Mouse (Mus musculus): ENCODE measurements around the gene Sfmbt2. TPM values are rescaled to one million over a fixed set of nuclear protein-coding genes. Genes with fewer than 3 reads are reported as not detected.

Sfmbt2 gene
- polyA plus RNA-seq, 1 experiment from 2014 or later: 7.7 TPM

DNA sequence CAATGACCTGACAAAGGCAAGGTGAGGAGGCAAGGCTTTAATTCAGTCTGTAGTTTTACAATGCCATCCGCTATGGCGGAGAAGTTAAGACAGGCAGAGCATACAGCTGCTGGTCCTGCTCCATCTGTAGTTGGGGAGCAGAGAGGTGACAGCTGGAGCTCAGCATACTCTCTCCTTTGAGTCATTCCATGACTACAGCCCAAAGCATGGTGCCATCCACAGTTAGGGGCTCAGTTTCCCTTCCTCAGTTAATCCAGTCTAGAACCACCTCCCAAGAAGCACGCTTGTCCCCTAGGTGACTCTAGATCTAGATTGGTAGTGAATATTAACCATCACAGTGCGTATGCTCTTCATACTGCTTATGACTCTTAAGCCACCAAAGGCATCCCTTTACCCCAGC lies 23.1 kb upstream of the Sfmbt2 start:
- Histone ChIP-seq H3K9ac (no peak overlapping the region), H3K4me3 (replicated peaks; ENCODE audit: low read length) (no peak overlapping the region), H3K4me2 (replicated peaks) (no peak overlapping the region), H3K4me1 (replicated peaks; ENCODE audit: control insufficient read depth, insufficient read depth, low read length) (no peaks in the 10 kb centered on the region), H3K27ac (no peak overlapping the region), H3K36me3 (replicated peaks; ENCODE audit: control insufficient read depth, insufficient read depth) (no peaks in the 10 kb centered on the region), H3K9me3 (ENCODE audit: control insufficient read depth, low read length) (no peaks in the 10 kb centered on the region), H3K27me3 (ENCODE audit: control insufficient read depth, insufficient read depth, low read length) (no peaks in the 10 kb centered on the region)
- 95% methylated on average over 4 of the region's 4 CpGs for WGBS
- no peak for ATAC-seq (ENCODE audit: low FRiP score)
- DNase-seq (ENCODE audit: low spot score): no peak

DNA sequence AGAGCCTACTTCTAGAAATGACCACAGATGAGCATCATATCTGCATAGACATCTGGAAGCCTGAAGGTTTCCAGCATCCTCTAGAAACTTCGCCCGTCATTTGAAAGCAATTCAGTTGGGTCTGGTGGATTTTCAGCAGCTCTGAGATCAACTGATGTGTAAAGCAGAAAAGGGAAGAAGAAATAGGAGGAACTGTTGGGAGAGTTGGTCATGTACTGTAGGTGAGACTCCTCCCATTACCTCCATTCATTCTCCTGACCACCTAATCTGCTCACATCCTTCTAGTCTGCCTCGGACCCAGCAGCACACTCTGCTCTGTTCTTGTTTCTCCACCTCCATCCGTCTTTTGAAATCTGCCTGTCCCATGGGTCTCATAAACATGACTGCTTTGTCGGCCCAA lies 22.3 kb upstream of the Sfmbt2 start:
- Histone ChIP-seq H3K27me3 (ENCODE audit: control insufficient read depth, insufficient read depth, low read length) (no peaks in the 10 kb centered on the region), H3K9me3 (ENCODE audit: control insufficient read depth, low read length) (no peaks in the 10 kb centered on the region), H3K27ac (no peak overlapping the region), H3K36me3 (replicated peaks; ENCODE audit: control insufficient read depth, insufficient read depth) (no peaks in the 10 kb centered on the region), H3K4me2 (replicated peaks) (no peak overlapping the region), H3K4me1 (replicated peaks; ENCODE audit: control insufficient read depth, insufficient read depth, low read length) (no peaks in the 10 kb centered on the region), H3K4me3 (replicated peaks; ENCODE audit: low read length) (no peak overlapping the region), H3K9ac (no peak overlapping the region)
- 81% methylated on average over 5 of the region's 5 CpGs for WGBS
- no peak for DNase-seq (ENCODE audit: low spot score)
- ATAC-seq (ENCODE audit: low FRiP score): no peak

DNA sequence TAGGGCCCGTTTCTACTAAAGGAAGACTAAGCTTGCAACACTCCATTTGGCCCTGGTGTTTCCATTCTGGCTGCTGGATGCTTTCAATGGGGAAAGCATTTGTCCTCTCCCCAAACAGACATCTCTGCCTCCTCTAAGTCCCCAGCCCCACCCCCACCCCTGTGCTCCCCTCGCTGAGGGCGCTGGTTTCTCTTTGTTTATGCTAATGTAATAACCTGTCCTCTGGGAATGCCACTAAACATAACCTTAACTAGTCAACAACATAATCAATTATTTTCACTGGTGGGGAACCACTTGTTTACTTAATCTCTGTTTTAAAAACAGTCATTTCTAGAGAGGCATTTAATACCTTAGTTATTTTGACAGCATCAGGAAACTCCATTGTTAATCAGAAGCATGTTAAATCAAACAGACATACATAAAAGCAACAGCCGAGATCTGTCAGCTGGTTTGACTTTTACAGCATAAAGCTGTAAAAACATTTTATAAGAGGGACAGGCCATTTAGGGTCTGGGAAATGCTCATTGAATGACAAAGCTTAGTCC lies 20.0 kb upstream of the Sfmbt2 start:
- no peak overlapping the region for H3K27ac ChIP-seq
- DNase-seq (ENCODE audit: low spot score) (no peak), ATAC-seq (ENCODE audit: low FRiP score) (no peak)
- no peaks in the 10 kb centered on the region for H3K9me3 ChIP-seq (ENCODE audit: control insufficient read depth, low read length)
- H3K4me3 ChIP-seq (replicated peaks; ENCODE audit: low read length): no peak overlapping the region
- H3K4me2 ChIP-seq (replicated peaks): no peak overlapping the region
- H3K9ac ChIP-seq: no peak overlapping the region
- WGBS: 24% methylated on average over 4 of the region's 4 CpGs
- H3K4me1 ChIP-seq (replicated peaks; ENCODE audit: control insufficient read depth, insufficient read depth, low read length): no peaks in the 10 kb centered on the region
- H3K36me3 ChIP-seq (replicated peaks; ENCODE audit: control insufficient read depth, insufficient read depth): no peaks in the 10 kb centered on the region
- H3K27me3 ChIP-seq (ENCODE audit: control insufficient read depth, insufficient read depth, low read length): no peaks in the 10 kb centered on the region

DNA sequence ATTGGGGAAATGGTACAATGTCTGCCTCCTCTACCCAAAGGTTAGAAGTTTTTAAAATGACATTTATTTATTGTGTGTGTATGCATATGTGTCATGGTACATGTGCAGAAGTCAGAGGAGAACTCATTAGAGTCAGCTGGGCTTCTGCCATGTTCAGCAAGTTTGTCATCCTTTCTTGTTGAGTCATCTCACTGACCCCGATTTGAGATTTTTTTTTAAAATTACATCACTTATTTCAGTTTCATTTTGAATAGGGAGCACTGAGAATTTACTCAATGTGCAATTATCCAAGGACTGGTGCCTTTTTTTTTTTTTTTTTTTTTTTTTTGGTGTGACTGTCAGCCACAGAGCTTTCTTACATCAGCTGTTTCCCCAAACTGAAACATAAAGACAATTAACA lies 19.2 kb upstream of the Sfmbt2 start:
- Histone ChIP-seq H3K4me3 (replicated peaks; ENCODE audit: low read length) (no peak overlapping the region), H3K27ac (no peak overlapping the region), H3K4me1 (replicated peaks; ENCODE audit: control insufficient read depth, insufficient read depth, low read length) (no peaks in the 10 kb centered on the region), H3K9me3 (ENCODE audit: control insufficient read depth, low read length) (no peaks in the 10 kb centered on the region), H3K4me2 (replicated peaks) (no peak overlapping the region), H3K36me3 (replicated peaks; ENCODE audit: control insufficient read depth, insufficient read depth) (no peaks in the 10 kb centered on the region), H3K9ac (no peak overlapping the region), H3K27me3 (ENCODE audit: control insufficient read depth, insufficient read depth, low read length) (no peaks in the 10 kb centered on the region)
- WGBS: 89% methylated on average over 1 of the region's 1 CpGs
- DNase-seq (ENCODE audit: low spot score) (no peak), ATAC-seq (ENCODE audit: low FRiP score) (no peak)

DNA sequence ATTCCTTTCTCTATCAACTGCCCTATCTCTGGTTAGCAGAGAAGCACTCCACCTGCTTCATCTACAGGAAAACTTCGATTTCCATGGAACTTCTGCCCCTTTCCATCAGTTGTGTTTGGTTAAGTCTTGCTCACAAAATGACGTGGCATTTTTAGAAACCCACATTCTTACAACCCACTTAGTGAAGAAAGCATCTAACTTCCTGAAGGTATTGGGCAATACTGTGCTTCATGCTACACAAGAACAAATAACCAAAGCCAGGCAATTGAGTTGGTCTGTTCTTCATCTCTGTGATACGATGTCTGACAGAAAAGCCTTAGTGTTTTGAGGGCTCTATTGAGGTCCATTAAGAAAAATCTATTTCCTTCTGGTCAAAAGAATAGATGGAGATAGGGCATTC lies 17.4 kb upstream of the Sfmbt2 start:
- no peak overlapping the region for H3K27ac ChIP-seq

DNA sequence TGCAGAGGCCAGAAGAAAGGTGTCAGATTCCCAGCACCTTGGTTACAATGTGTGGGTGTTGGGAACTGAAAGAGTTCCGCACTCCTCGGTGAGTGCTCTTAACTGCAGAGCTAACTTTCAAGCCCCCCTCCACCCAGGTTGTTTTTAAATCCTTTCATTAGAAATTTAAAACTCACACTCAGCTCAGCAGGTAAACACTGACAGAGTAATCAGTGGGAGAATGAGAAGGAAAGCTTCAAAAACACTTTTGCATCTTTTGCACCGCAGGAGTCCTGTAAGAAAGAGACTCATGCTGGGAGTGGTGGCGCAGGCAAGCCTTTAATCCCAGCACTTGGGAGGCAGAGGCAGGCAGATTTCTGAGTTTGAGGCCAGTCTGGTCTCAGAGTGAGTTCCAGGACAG lies 16.4 kb upstream of the Sfmbt2 start:
- DNase-seq (ENCODE audit: low spot score) (no peak), ATAC-seq (ENCODE audit: low FRiP score) (no peak)
- 54% methylated on average over 4 of the region's 4 CpGs for WGBS

More for the DNA sequence above, 17.4 kb upstream of the Sfmbt2 start:
- DNase-seq (ENCODE audit: low spot score) (no peak), ATAC-seq (ENCODE audit: low FRiP score) (no peak)
- Histone ChIP-seq H3K36me3 (replicated peaks; ENCODE audit: control insufficient read depth, insufficient read depth) (no peaks in the 10 kb centered on the region), H3K4me3 (replicated peaks; ENCODE audit: low read length) (no peak overlapping the region), H3K4me1 (replicated peaks; ENCODE audit: control insufficient read depth, insufficient read depth, low read length) (no peaks in the 10 kb centered on the region), H3K4me2 (replicated peaks) (no peak overlapping the region), H3K9me3 (ENCODE audit: control insufficient read depth, low read length) (no peaks in the 10 kb centered on the region), H3K9ac (no peak overlapping the region), H3K27me3 (ENCODE audit: control insufficient read depth, insufficient read depth, low read length) (no peaks in the 10 kb centered on the region)
- WGBS: 87% methylated on average over 3 of the region's 3 CpGs

DNA sequence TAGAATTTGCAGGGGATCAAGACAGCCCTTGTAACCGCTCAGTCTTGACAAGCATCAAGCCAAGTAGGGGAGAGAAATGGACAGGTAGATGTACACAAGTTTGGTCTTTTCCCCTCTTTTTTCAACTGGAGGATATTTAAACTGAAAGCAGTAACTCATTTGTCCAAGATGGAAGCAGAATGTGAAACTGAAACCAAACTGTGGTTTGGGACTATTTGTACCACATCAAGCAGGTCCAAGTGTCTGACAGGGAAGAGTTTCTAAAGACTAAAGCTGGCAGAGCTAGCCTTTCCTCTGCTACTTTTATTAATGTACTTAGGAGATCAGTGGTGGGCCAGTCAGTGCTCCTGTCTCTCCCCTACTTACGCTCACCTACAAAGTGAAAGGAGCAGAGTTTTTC lies 10.4 kb upstream of the Sfmbt2 start:
- Histone ChIP-seq H3K4me2 (replicated peaks) (no peak overlapping the region), H3K4me3 (replicated peaks; ENCODE audit: low read length) (no peak overlapping the region), H3K9ac (no peak overlapping the region), H3K36me3 (replicated peaks; ENCODE audit: control insufficient read depth, insufficient read depth) (no peaks in the 10 kb centered on the region), H3K27ac (no peak overlapping the region), H3K27me3 (ENCODE audit: control insufficient read depth, insufficient read depth, low read length) (no peaks in the 10 kb centered on the region), H3K4me1 (replicated peaks; ENCODE audit: control insufficient read depth, insufficient read depth, low read length) (no peaks in the 10 kb centered on the region), H3K9me3 (ENCODE audit: control insufficient read depth, low read length) (no peaks in the 10 kb centered on the region)
- no peak for DNase-seq (ENCODE audit: low spot score)
- WGBS: 90% methylated on average over 2 of the region's 2 CpGs
- no peak for ATAC-seq (ENCODE audit: low FRiP score)

More for the DNA sequence above, 16.4 kb upstream of the Sfmbt2 start:
- Histone ChIP-seq H3K27ac (no peak overlapping the region), H3K9ac (no peak overlapping the region), H3K36me3 (replicated peaks; ENCODE audit: control insufficient read depth, insufficient read depth) (no peaks in the 10 kb centered on the region), H3K27me3 (ENCODE audit: control insufficient read depth, insufficient read depth, low read length) (no peaks in the 10 kb centered on the region), H3K4me2 (replicated peaks) (no peak overlapping the region), H3K4me3 (replicated peaks; ENCODE audit: low read length) (no peak overlapping the region), H3K4me1 (replicated peaks; ENCODE audit: control insufficient read depth, insufficient read depth, low read length) (no peaks in the 10 kb centered on the region), H3K9me3 (ENCODE audit: control insufficient read depth, low read length) (no peaks in the 10 kb centered on the region)

DNA sequence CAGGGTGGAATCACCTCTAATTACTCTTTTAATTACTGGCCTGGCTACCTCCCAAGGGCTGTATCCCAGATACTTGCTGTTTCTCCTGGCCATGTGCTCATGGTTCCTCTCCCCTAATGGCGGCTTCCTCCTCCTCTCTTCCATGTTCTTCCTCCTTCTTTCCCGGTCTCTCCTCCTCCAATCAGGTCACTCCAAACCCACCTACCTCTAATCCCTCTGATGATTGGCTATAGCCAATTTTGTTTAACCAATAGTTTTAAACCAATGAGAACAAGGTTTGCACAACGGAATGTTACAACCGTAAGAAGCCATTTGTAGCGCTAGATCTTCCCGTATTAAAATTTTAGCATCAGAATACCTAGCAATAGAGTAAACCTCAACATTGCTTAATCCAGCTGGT lies 5.2 kb upstream of the Sfmbt2 start:
- H3K4me3 ChIP-seq (replicated peaks; ENCODE audit: low read length): no peak overlapping the region
- no peak overlapping the region for H3K4me2 ChIP-seq (replicated peaks)
- no peak for DNase-seq (ENCODE audit: low spot score)
- no peak for ATAC-seq (ENCODE audit: low FRiP score)
- no peak overlapping the region for H3K9ac ChIP-seq
- H3K36me3 ChIP-seq (replicated peaks; ENCODE audit: control insufficient read depth, insufficient read depth): no peaks in the 10 kb centered on the region
- H3K4me1 ChIP-seq (replicated peaks; ENCODE audit: control insufficient read depth, insufficient read depth, low read length): no peaks in the 10 kb centered on the region
- peaks cover 33% of the 10 kb centered on the region for H3K27me3 ChIP-seq (ENCODE audit: control insufficient read depth, insufficient read depth, low read length)
- WGBS: 95% methylated on average over 6 of the region's 6 CpGs
- H3K27ac ChIP-seq: no peak overlapping the region
- no peaks in the 10 kb centered on the region for H3K9me3 ChIP-seq (ENCODE audit: control insufficient read depth, low read length)

DNA sequence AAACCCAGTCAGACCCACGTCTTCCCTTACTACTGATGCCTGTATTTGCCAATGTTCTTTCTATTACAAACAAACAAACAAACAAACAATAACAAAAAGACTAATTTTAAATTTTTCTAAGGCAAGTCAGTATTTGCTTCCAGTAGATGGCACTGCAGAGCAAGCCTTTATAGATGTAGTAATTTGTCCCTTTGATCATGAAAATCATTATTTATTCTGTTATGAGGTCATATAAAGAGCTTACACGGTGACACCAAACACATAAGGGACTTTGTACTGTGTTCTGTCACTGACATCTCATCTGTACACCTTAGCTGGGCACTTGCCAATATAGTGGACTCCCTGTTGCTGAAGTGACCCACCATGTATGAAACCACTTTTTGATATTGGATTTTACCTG lies 4.0 kb upstream of the Sfmbt2 start:
- no peak overlapping the region for H3K27ac ChIP-seq
- no peak overlapping the region for H3K9ac ChIP-seq
- H3K4me3 ChIP-seq (replicated peaks; ENCODE audit: low read length): no peak overlapping the region
- H3K9me3 ChIP-seq (ENCODE audit: control insufficient read depth, low read length): no peaks in the 10 kb centered on the region
- WGBS: 23% methylated on average over 2 of the region's 2 CpGs
- no peak overlapping the region for H3K4me2 ChIP-seq (replicated peaks)
- peak; percentile 66 for DNase-seq (ENCODE audit: low spot score)
- no peak for ATAC-seq (ENCODE audit: low FRiP score)
- H3K27me3 ChIP-seq (ENCODE audit: control insufficient read depth, insufficient read depth, low read length): peaks cover 45% of the 10 kb centered on the region
- no peaks in the 10 kb centered on the region for H3K36me3 ChIP-seq (replicated peaks; ENCODE audit: control insufficient read depth, insufficient read depth)
- H3K4me1 ChIP-seq (replicated peaks; ENCODE audit: control insufficient read depth, insufficient read depth, low read length): no peaks in the 10 kb centered on the region

DNA sequence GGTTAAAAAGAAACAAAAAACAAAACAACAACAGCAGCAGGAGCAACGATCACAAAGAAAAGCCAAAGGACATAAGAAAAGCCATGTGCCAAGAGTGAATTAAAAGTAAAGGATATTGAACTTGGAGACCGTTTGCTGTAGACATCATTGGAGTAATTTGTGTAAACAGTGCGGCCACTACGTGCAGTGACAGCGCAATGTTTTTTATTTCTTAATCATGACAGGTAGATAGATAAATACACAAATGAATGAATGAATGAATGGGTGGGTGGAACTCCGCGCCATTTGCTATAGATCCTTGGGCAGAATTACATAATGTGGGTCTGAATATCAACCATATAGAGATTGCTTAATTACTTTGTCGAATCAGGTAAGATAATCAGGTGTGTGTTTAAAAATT lies 634 bp upstream of the Sfmbt2 start:
- no peaks in the 10 kb centered on the region for H3K9me3 ChIP-seq (ENCODE audit: control insufficient read depth, low read length)
- ATAC-seq (ENCODE audit: low FRiP score): no peak
- peaks cover 52% of the 10 kb centered on the region for H3K27me3 ChIP-seq (ENCODE audit: control insufficient read depth, insufficient read depth, low read length)
- no peaks in the 10 kb centered on the region for H3K36me3 ChIP-seq (replicated peaks; ENCODE audit: control insufficient read depth, insufficient read depth)
- H3K4me1 ChIP-seq (replicated peaks; ENCODE audit: control insufficient read depth, insufficient read depth, low read length): 0 out of 2 replicates have a peak, but pooled peaks cover 9% of the 10 kb centered on the region
- 3% methylated on average over 8 of the region's 8 CpGs for WGBS
- no peak overlapping the region for H3K4me2 ChIP-seq (replicated peaks)
- no peak overlapping the region for H3K27ac ChIP-seq
- DNase-seq (ENCODE audit: low spot score): no peak
- no peak overlapping the region for H3K4me3 ChIP-seq (replicated peaks; ENCODE audit: low read length)
- H3K9ac ChIP-seq: no peak overlapping the region

All from hindbrain, embryonic 14.5 days (tissue).